Mouse (Mus musculus): ENCODE data around the gene Kremen2. TPM values are rescaled to one million over a fixed set of nuclear protein-coding genes. Genes with fewer than 3 reads are reported as not detected.

The Kremen2 gene
- polyA plus RNA-seq, 1 experiment from 2014 or later = 2.6 TPM

GRCm38 (mm10) chr17:23749400-23750191 lies 4.0 kb upstream of the Kremen2 start:
- no peak for DNase-seq (ENCODE audit: low spot score)
- no peak overlapping the region for H3K27ac ChIP-seq (ENCODE audit: low read depth, low read length)
- 81% methylated on average over 11 of the region's 11 CpGs for WGBS

GRCm38 (mm10) chr17:23748631-23749391 lies 3.2 kb upstream of the Kremen2 start:
- Histone ChIP-seq H3K9ac (ENCODE audit: low read depth, low read length) (no peak overlapping the region), H3K27me3 (ENCODE audit: control insufficient read depth, insufficient read depth, low read length) (peaks cover 40% of the 10 kb centered on the region), H3K27ac (ENCODE audit: low read depth, low read length) (no peak overlapping the region), H3K4me2 (replicated peaks; ENCODE audit: low read depth, low read length) (no peak overlapping the region), H3K4me1 (replicated peaks; ENCODE audit: control insufficient read depth, insufficient read depth, low read length) (peaks cover 12% of the 10 kb centered on the region), H3K36me3 (ENCODE audit: control insufficient read depth, insufficient read depth, low read length) (peaks cover 10% of the 10 kb centered on the region), H3K4me3 (ENCODE audit: low read depth, low read length) (no peak overlapping the region), H3K9me3 (ENCODE audit: control insufficient read depth, low read length) (no peaks in the 10 kb centered on the region)
- WGBS = 37% methylated on average over 10 of the region's 10 CpGs
- DNase-seq (ENCODE audit: low spot score) (peak; percentile 83), ATAC-seq (ENCODE audit: low FRiP score) (no peak)

More at GRCm38 (mm10) chr17:23749400-23750191, 4.0 kb upstream of the Kremen2 start:
- Histone ChIP-seq H3K9me3 (ENCODE audit: control insufficient read depth, low read length) (no peaks in the 10 kb centered on the region), H3K36me3 (ENCODE audit: control insufficient read depth, insufficient read depth, low read length) (peaks cover 10% of the 10 kb centered on the region), H3K9ac (ENCODE audit: low read depth, low read length) (no peak overlapping the region), H3K27me3 (ENCODE audit: control insufficient read depth, insufficient read depth, low read length) (peaks cover 32% of the 10 kb centered on the region), H3K4me1 (replicated peaks; ENCODE audit: control insufficient read depth, insufficient read depth, low read length) (peaks cover 12% of the 10 kb centered on the region), H3K4me2 (replicated peaks; ENCODE audit: low read depth, low read length) (no peak overlapping the region), H3K4me3 (ENCODE audit: low read depth, low read length) (no peak overlapping the region)
- no peak for ATAC-seq (ENCODE audit: low FRiP score)

- H3K4me1 ChIP-seq (replicated peaks; ENCODE audit: control insufficient read depth, insufficient read depth, low read length) = peaks cover 12% of the 10 kb centered on the region
- no peak overlapping the region for H3K4me2 ChIP-seq (replicated peaks; ENCODE audit: low read depth, low read length)
- no peak overlapping the region for H3K9ac ChIP-seq (ENCODE audit: low read depth, low read length)
- no peak overlapping the region for H3K4me3 ChIP-seq (ENCODE audit: low read depth, low read length)
- ATAC-seq (ENCODE audit: low FRiP score) (no peak), DNase-seq (ENCODE audit: low spot score) (no peak)
- 41% methylated on average over 6 of the region's 6 CpGs for WGBS
- peaks cover 5% of the 10 kb centered on the region for H3K36me3 ChIP-seq (ENCODE audit: control insufficient read depth, insufficient read depth, low read length)
- H3K27me3 ChIP-seq (ENCODE audit: control insufficient read depth, insufficient read depth, low read length) = peaks cover 48% of the 10 kb centered on the region
- H3K27ac ChIP-seq (ENCODE audit: low read depth, low read length) = no peak overlapping the region
- H3K9me3 ChIP-seq (ENCODE audit: control insufficient read depth, low read length) = no peaks in the 10 kb centered on the region
Measured at GRCm38 (mm10) chr17:23748026-23748425, 2.4 kb upstream of the Kremen2 start.

GRCm38 (mm10) chr17:23747471-23747870 lies 1.8 kb upstream of the Kremen2 start:
- no peaks in the 10 kb centered on the region; the same call in 1 of the 2 replicates for H3K36me3 ChIP-seq (ENCODE audit: control insufficient read depth, insufficient read depth, low read length)
- H3K9me3 ChIP-seq (ENCODE audit: control insufficient read depth, low read length) = no peaks in the 10 kb centered on the region
- H3K4me1 ChIP-seq (replicated peaks; ENCODE audit: control insufficient read depth, insufficient read depth, low read length) = peaks cover 12% of the 10 kb centered on the region
- H3K4me3 ChIP-seq (ENCODE audit: low read depth, low read length) = no peak overlapping the region
- DNase-seq (ENCODE audit: low spot score) (no peak), ATAC-seq (ENCODE audit: low FRiP score) (no peak)
- 79% methylated on average over 3 of the region's 3 CpGs for WGBS
- peaks cover 53% of the 10 kb centered on the region for H3K27me3 ChIP-seq (ENCODE audit: control insufficient read depth, insufficient read depth, low read length)
- no peak overlapping the region for H3K9ac ChIP-seq (ENCODE audit: low read depth, low read length)
- H3K27ac ChIP-seq (ENCODE audit: low read depth, low read length) = no peak overlapping the region
- H3K4me2 ChIP-seq (replicated peaks; ENCODE audit: low read depth, low read length) = no peak overlapping the region

DNA sequence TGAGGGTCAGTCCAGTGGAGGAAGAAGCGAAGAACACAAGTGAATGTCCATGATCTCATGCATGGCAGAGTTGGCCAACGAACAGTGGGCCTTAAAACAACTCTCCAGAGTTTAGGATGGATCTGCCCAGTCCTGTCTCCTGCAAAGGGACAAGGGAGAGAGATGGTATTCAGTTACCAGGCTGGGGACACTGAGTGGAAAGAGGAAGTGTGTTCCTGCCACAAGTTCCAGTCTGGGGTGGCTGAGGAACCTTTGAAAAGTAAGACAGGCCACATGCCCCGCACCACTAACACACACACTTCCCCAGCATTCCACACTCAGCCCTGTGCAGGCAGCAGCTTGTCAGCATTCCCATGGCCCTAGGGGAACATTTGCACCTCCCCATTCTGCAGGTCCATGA lies 1.1 kb upstream of the Kremen2 start:
- Histone ChIP-seq H3K27ac (ENCODE audit: low read depth, low read length) (no peak overlapping the region), H3K27me3 (ENCODE audit: control insufficient read depth, insufficient read depth, low read length) (peaks cover 60% of the 10 kb centered on the region), H3K4me1 (replicated peaks; ENCODE audit: control insufficient read depth, insufficient read depth, low read length) (peaks cover 12% of the 10 kb centered on the region), H3K9ac (ENCODE audit: low read depth, low read length) (no peak overlapping the region), H3K4me2 (replicated peaks; ENCODE audit: low read depth, low read length) (no peak overlapping the region), H3K9me3 (ENCODE audit: control insufficient read depth, low read length) (no peaks in the 10 kb centered on the region), H3K36me3 (ENCODE audit: control insufficient read depth, insufficient read depth, low read length) (no peaks in the 10 kb centered on the region), H3K4me3 (ENCODE audit: low read depth, low read length) (no peak overlapping the region)
- 75% methylated on average over 3 of the region's 3 CpGs for WGBS
- ATAC-seq (ENCODE audit: low FRiP score) (no peak), DNase-seq (ENCODE audit: low spot score) (no peak)

DNA sequence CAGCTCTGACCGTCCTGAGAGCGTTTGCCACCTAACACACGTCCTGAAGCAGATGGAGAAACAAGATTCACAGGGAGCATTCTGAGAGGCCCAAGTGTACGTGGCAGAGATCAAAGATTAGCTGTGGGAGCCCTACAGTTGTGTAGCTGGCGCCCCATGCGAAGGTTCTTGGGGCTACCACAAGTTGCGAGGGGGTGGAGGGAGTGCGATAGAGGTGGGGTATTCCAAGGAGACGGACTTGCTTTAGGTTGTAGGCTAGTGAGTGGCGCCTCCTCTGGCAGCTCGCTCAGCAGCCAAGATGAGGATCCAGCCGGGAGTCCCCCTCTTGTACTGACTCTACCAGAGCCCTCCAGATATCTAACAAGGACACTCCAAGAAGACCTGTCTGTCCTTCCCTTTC lies 678 bp upstream of the Kremen2 start:
- H3K4me3 ChIP-seq (ENCODE audit: low read depth, low read length) = peak overlapping the region; percentile 29
- no peak overlapping the region for H3K27ac ChIP-seq (ENCODE audit: low read depth, low read length)
- WGBS = 2% methylated on average over 12 of the region's 12 CpGs
- H3K36me3 ChIP-seq (ENCODE audit: control insufficient read depth, insufficient read depth, low read length) = no peaks in the 10 kb centered on the region
- no peak for ATAC-seq (ENCODE audit: low FRiP score)
- peaks cover 65% of the 10 kb centered on the region for H3K27me3 ChIP-seq (ENCODE audit: control insufficient read depth, insufficient read depth, low read length)
- no peak overlapping the region for H3K9ac ChIP-seq (ENCODE audit: low read depth, low read length)
- H3K9me3 ChIP-seq (ENCODE audit: control insufficient read depth, low read length) = no peaks in the 10 kb centered on the region
- peak overlapping the region; percentile 57 for H3K4me2 ChIP-seq (replicated peaks; ENCODE audit: low read depth, low read length)
- H3K4me1 ChIP-seq (replicated peaks; ENCODE audit: control insufficient read depth, insufficient read depth, low read length) = peaks cover 12% of the 10 kb centered on the region
- peak; percentile 31 for DNase-seq (ENCODE audit: low spot score)

DNA sequence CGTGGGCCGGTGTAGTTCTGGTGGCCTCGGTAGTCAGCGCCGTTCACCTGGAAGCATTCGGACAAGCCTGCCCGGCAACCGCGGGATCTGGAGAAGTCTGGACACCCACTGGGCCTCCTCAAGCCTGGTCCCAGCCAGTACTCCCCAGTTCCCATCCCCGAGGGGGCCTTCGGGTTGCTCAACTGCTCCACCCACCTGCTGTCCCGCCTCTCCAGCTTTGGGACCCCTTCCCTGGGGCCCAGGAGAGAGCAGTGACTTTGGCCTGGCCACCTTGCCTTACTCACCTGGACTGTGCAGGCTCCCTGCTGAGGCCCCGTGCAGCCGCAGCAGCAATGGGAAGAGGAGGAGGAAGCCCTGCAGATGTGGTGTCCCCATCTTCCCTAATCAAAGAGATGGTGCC lies 982 bp downstream of the Kremen2 start:
- no peaks in the 10 kb centered on the region for H3K36me3 ChIP-seq (ENCODE audit: control insufficient read depth, insufficient read depth, low read length)
- H3K9ac ChIP-seq (ENCODE audit: low read depth, low read length) = peak overlapping the region; percentile 19; the same call in 1 of the 2 replicates
- no peak overlapping the region for H3K27ac ChIP-seq (ENCODE audit: low read depth, low read length)
- H3K4me3 ChIP-seq (ENCODE audit: low read depth, low read length) = no peak overlapping the region
- H3K27me3 ChIP-seq (ENCODE audit: control insufficient read depth, insufficient read depth, low read length) = peaks cover 75% of the 10 kb centered on the region
- 1% methylated on average over 10 of the region's 14 CpGs for WGBS
- ATAC-seq (ENCODE audit: low FRiP score) (no peak), DNase-seq (ENCODE audit: low spot score) (no peak)
- H3K4me1 ChIP-seq (replicated peaks; ENCODE audit: control insufficient read depth, insufficient read depth, low read length) = peaks cover 16% of the 10 kb centered on the region
- H3K9me3 ChIP-seq (ENCODE audit: control insufficient read depth, low read length) = no peaks in the 10 kb centered on the region
- no peak overlapping the region for H3K4me2 ChIP-seq (replicated peaks; ENCODE audit: low read depth, low read length)

- H3K4me1 ChIP-seq (replicated peaks; ENCODE audit: control insufficient read depth, insufficient read depth, low read length) = peaks cover 16% of the 10 kb centered on the region
- no peak overlapping the region for H3K4me2 ChIP-seq (replicated peaks; ENCODE audit: low read depth, low read length)
- H3K9me3 ChIP-seq (ENCODE audit: control insufficient read depth, low read length) = no peaks in the 10 kb centered on the region
- DNase-seq (ENCODE audit: low spot score) (peak; percentile 18), ATAC-seq (ENCODE audit: low FRiP score) (no peak)
- H3K36me3 ChIP-seq (ENCODE audit: control insufficient read depth, insufficient read depth, low read length) = no peaks in the 10 kb centered on the region
- peaks cover 75% of the 10 kb centered on the region for H3K27me3 ChIP-seq (ENCODE audit: control insufficient read depth, insufficient read depth, low read length)
- H3K4me3 ChIP-seq (ENCODE audit: low read depth, low read length) = no peak overlapping the region
- H3K9ac ChIP-seq (ENCODE audit: low read depth, low read length) = no peak overlapping the region
- WGBS = 19% methylated on average over 8 of the region's 8 CpGs
- H3K27ac ChIP-seq (ENCODE audit: low read depth, low read length) = no peak overlapping the region
Measured at GRCm38 (mm10) chr17:23744076-23744475, 1.6 kb downstream of the Kremen2 start.
